Mouse (Mus musculus) gonadal fat pad, adult 2 months (tissue): Measurements from ENCODE around the gene Nipal3. TPM values are rescaled to one million over a fixed set of nuclear protein-coding genes. Genes with fewer than 3 reads are reported as not detected.
A peak's percentile ranks its signal among the peaks of the same experiment; 100 is the strongest.

ENCODE experiments used
- DNase-seq: peaks from one replicate; pipeline ENCODE4 v3.0.0-alpha.2; 2012; ENCODE audit warnings: low read depth
- polyA plus RNA-seq: library from polyadenylated mRNA; depleted of rRNA; stranded (reverse); fragments of >200 nt; gene quantifications from 2 replicates; pipeline ENCODE4 v1.2.3, GENCODE M21; 2012

Gene Nipal3
- polyA plus RNA-seq, 1 experiment = 11.7 TPM

GRCm38 (mm10) chr4:135436291-135436690 lies 58.5 kb downstream of the Nipal3 start:
- DNase-seq = no peak

- no peak for DNase-seq
Measured at GRCm38 (mm10) chr4:135434395-135434789, 60.4 kb downstream of the Nipal3 start.

GRCm38 (mm10) chr4:135433443-135434394 lies 61.1 kb downstream of the Nipal3 start, which contains the start of gene Rcan3:
Rcan3 (minus strand) TSS chr4:135433853.
- DNase-seq = no peak

- DNase-seq = no peak
Measured at GRCm38 (mm10) chr4:135433086-135433442, 61.8 kb downstream of the Nipal3 start.

- DNase-seq = no peak
Measured at GRCm38 (mm10) chr4:135429990-135430760, 64.7 kb downstream of the Nipal3 start.

GRCm38 (mm10) chr4:135429383-135429782 lies 65.5 kb downstream of the Nipal3 start:
- no peak for DNase-seq

- no peak for DNase-seq
Measured at GRCm38 (mm10) chr4:135426587-135426986, 68.3 kb downstream of the Nipal3 start.

- no peak for DNase-seq
Measured at GRCm38 (mm10) chr4:135425625-135426024, 69.2 kb downstream of the Nipal3 start.

GRCm38 (mm10) chr4:135420961-135421360 lies 73.9 kb downstream of the Nipal3 start:
- no peak for DNase-seq

- DNase-seq = no peak
Measured at GRCm38 (mm10) chr4:135420416-135420815, 74.4 kb downstream of the Nipal3 start.

- DNase-seq = no peak
Measured at GRCm38 (mm10) chr4:135419996-135420395, 74.8 kb downstream of the Nipal3 start.

GRCm38 (mm10) chr4:135416367-135416766 lies 78.5 kb downstream of the Nipal3 start:
- DNase-seq = no peak

- no peak for DNase-seq
Measured at GRCm38 (mm10) chr4:135413491-135413890, 81.3 kb downstream of the Nipal3 start.

- no peak for DNase-seq
Measured at GRCm38 (mm10) chr4:135411633-135412032, 83.2 kb downstream of the Nipal3 start.

GRCm38 (mm10) chr4:135406180-135406579 lies 88.7 kb downstream of the Nipal3 start:
- no peak for DNase-seq

- no peak for DNase-seq
Measured at GRCm38 (mm10) chr4:135404916-135405315, 89.9 kb downstream of the Nipal3 start.

GRCm38 (mm10) chr4:135404048-135404447 lies 90.8 kb downstream of the Nipal3 start:
- DNase-seq = peak; percentile 49

GRCm38 (mm10) chr4:135401881-135402280 lies 93.0 kb downstream of the Nipal3 start:
- DNase-seq = no peak

- no peak for DNase-seq
Measured at GRCm38 (mm10) chr4:135397991-135398390, 96.8 kb downstream of the Nipal3 start, which contains the start of gene Ncmap. Ncmap (minus strand) TSS chr4:135398227.

GRCm38 (mm10) chr4:135397551-135397950 lies 97.3 kb downstream of the Nipal3 start:
- DNase-seq = no peak

- no peak for DNase-seq
Measured at GRCm38 (mm10) chr4:135396303-135396702, 98.5 kb downstream of the Nipal3 start.
